Mouse (Mus musculus): Measurements from ENCODE around the gene Npas2. TPM values are rescaled to one million over a fixed set of nuclear protein-coding genes. Genes with fewer than 3 reads are reported as not detected.

The Npas2 gene
- polyA plus RNA-seq, 1 experiment from 2014 or later: 0.78 TPM

- Histone ChIP-seq H3K27ac (ENCODE audit: poor library complexity, severe bottlenecking) (no peak overlapping the region), H3K4me2 (no peak overlapping the region), H3K4me1 (replicated peaks) (no peaks in the 10 kb centered on the region), H3K9me3 (replicated peaks) (no peaks in the 10 kb centered on the region), H3K36me3 (no peaks in the 10 kb centered on the region), H3K27me3 (replicated peaks) (no peaks in the 10 kb centered on the region), H3K4me3 (no peak overlapping the region), H3K9ac (no peak overlapping the region)
- 78% methylated on average over 3 of the region's 3 CpGs for WGBS
- no peak for ATAC-seq (ENCODE audit: insufficient number of reproducible peaks, low FRiP score)
Observed at GRCm38 (mm10) chr1:39217584-39217983, 24.1 kb downstream of the Npas2 start.

- Histone ChIP-seq H3K4me2 (no peak overlapping the region), H3K9me3 (replicated peaks) (no peaks in the 10 kb centered on the region), H3K27ac (ENCODE audit: poor library complexity, severe bottlenecking) (no peak overlapping the region), H3K27me3 (replicated peaks) (no peaks in the 10 kb centered on the region; the same call in 1 of the 2 replicates), H3K4me1 (replicated peaks) (no peaks in the 10 kb centered on the region), H3K4me3 (no peak overlapping the region), H3K9ac (no peak overlapping the region), H3K36me3 (no peaks in the 10 kb centered on the region)
- ATAC-seq (ENCODE audit: insufficient number of reproducible peaks, low FRiP score): no peak
- 84% methylated on average over 5 of the region's 5 CpGs for WGBS
Observed at GRCm38 (mm10) chr1:39228401-39228800, 34.9 kb downstream of the Npas2 start.

- Histone ChIP-seq H3K4me3 (no peak overlapping the region), H3K9me3 (replicated peaks) (no peaks in the 10 kb centered on the region), H3K27ac (ENCODE audit: poor library complexity, severe bottlenecking) (no peak overlapping the region), H3K9ac (no peak overlapping the region), H3K36me3 (no peaks in the 10 kb centered on the region), H3K4me2 (no peak overlapping the region), H3K27me3 (replicated peaks) (no peaks in the 10 kb centered on the region; the same call in 1 of the 2 replicates), H3K4me1 (replicated peaks) (no peaks in the 10 kb centered on the region; the same call in 1 of the 2 replicates)
- 63% methylated on average over 3 of the region's 3 CpGs for WGBS
- ATAC-seq (ENCODE audit: insufficient number of reproducible peaks, low FRiP score): no peak
Observed at GRCm38 (mm10) chr1:39230021-39230420, 36.5 kb downstream of the Npas2 start.

- Histone ChIP-seq H3K4me3 (no peak overlapping the region), H3K27ac (ENCODE audit: poor library complexity, severe bottlenecking) (no peak overlapping the region), H3K4me1 (replicated peaks) (peaks cover 5% of the 10 kb centered on the region), H3K36me3 (no peaks in the 10 kb centered on the region), H3K27me3 (replicated peaks) (no peaks in the 10 kb centered on the region), H3K4me2 (no peak overlapping the region), H3K9ac (no peak overlapping the region), H3K9me3 (replicated peaks) (no peaks in the 10 kb centered on the region)
- WGBS: 54% methylated on average over 11 of the region's 11 CpGs
- ATAC-seq (ENCODE audit: insufficient number of reproducible peaks, low FRiP score): no peak
Observed at GRCm38 (mm10) chr1:39234815-39235449, 41.4 kb downstream of the Npas2 start.

GRCm38 (mm10) chr1:39237503-39238255 lies 44.1 kb downstream of the Npas2 start:
- Histone ChIP-seq H3K27me3 (replicated peaks) (no peaks in the 10 kb centered on the region), H3K27ac (ENCODE audit: poor library complexity, severe bottlenecking) (no peak overlapping the region), H3K4me3 (no peak overlapping the region), H3K36me3 (no peaks in the 10 kb centered on the region), H3K4me2 (no peak overlapping the region), H3K4me1 (replicated peaks) (peaks cover 5% of the 10 kb centered on the region), H3K9ac (no peak overlapping the region), H3K9me3 (replicated peaks) (no peaks in the 10 kb centered on the region)
- no peak for ATAC-seq (ENCODE audit: insufficient number of reproducible peaks, low FRiP score)
- WGBS: 55% methylated on average over 9 of the region's 9 CpGs

- WGBS: 82% methylated on average over 6 of the region's 6 CpGs
- Histone ChIP-seq H3K9ac (no peak overlapping the region), H3K4me2 (no peak overlapping the region), H3K27ac (ENCODE audit: poor library complexity, severe bottlenecking) (no peak overlapping the region), H3K4me3 (no peak overlapping the region), H3K36me3 (no peaks in the 10 kb centered on the region), H3K9me3 (replicated peaks) (no peaks in the 10 kb centered on the region), H3K27me3 (replicated peaks) (no peaks in the 10 kb centered on the region), H3K4me1 (replicated peaks) (peaks cover 5% of the 10 kb centered on the region)
- ATAC-seq (ENCODE audit: insufficient number of reproducible peaks, low FRiP score): no peak
Observed at GRCm38 (mm10) chr1:39240860-39241584, 47.5 kb downstream of the Npas2 start.

GRCm38 (mm10) chr1:39244726-39245125 lies 51.2 kb downstream of the Npas2 start:
- no peak overlapping the region for H3K4me2 ChIP-seq
- 0 out of 2 replicates have a peak, but pooled peaks have one; percentile 39 for ATAC-seq (ENCODE audit: insufficient number of reproducible peaks, low FRiP score)
- WGBS: 44% methylated on average over 1 of the region's 1 CpGs
- no peaks in the 10 kb centered on the region for H3K36me3 ChIP-seq
- H3K4me3 ChIP-seq: no peak overlapping the region
- H3K4me1 ChIP-seq (replicated peaks): no peaks in the 10 kb centered on the region
- H3K9ac ChIP-seq: no peak overlapping the region
- H3K9me3 ChIP-seq (replicated peaks): no peaks in the 10 kb centered on the region
- H3K27ac ChIP-seq (ENCODE audit: poor library complexity, severe bottlenecking): no peak overlapping the region
- H3K27me3 ChIP-seq (replicated peaks): no peaks in the 10 kb centered on the region

GRCm38 (mm10) chr1:39251679-39252078 lies 58.1 kb downstream of the Npas2 start:
- no peaks in the 10 kb centered on the region for H3K36me3 ChIP-seq
- H3K4me1 ChIP-seq (replicated peaks): no peaks in the 10 kb centered on the region
- no peak overlapping the region for H3K27ac ChIP-seq (ENCODE audit: poor library complexity, severe bottlenecking)
- H3K9ac ChIP-seq: no peak overlapping the region
- 40% methylated on average over 7 of the region's 7 CpGs for WGBS
- no peak overlapping the region for H3K4me3 ChIP-seq
- H3K9me3 ChIP-seq (replicated peaks): no peaks in the 10 kb centered on the region
- no peak overlapping the region for H3K4me2 ChIP-seq
- no peak for ATAC-seq (ENCODE audit: insufficient number of reproducible peaks, low FRiP score)
- peaks cover 4% of the 10 kb centered on the region; the same call in 1 of the 2 replicates for H3K27me3 ChIP-seq (replicated peaks)

- Histone ChIP-seq H3K27me3 (replicated peaks) (peaks cover 4% of the 10 kb centered on the region; the same call in 1 of the 2 replicates), H3K4me1 (replicated peaks) (no peaks in the 10 kb centered on the region), H3K4me3 (no peak overlapping the region), H3K36me3 (no peaks in the 10 kb centered on the region), H3K9ac (no peak overlapping the region), H3K27ac (ENCODE audit: poor library complexity, severe bottlenecking) (no peak overlapping the region), H3K9me3 (replicated peaks) (peaks cover 3% of the 10 kb centered on the region; the same call in 1 of the 2 replicates), H3K4me2 (no peak overlapping the region)
- 75% methylated on average over 4 of the region's 4 CpGs for WGBS
- ATAC-seq (ENCODE audit: insufficient number of reproducible peaks, low FRiP score): no peak
Observed at GRCm38 (mm10) chr1:39253771-39254170, 60.2 kb downstream of the Npas2 start.

- Histone ChIP-seq H3K4me2 (no peak overlapping the region), H3K36me3 (no peaks in the 10 kb centered on the region), H3K27ac (ENCODE audit: poor library complexity, severe bottlenecking) (no peak overlapping the region), H3K4me3 (no peak overlapping the region), H3K9me3 (replicated peaks) (peaks cover 6% of the 10 kb centered on the region; the same call in 1 of the 2 replicates), H3K4me1 (replicated peaks) (no peaks in the 10 kb centered on the region), H3K27me3 (replicated peaks) (no peaks in the 10 kb centered on the region), H3K9ac (no peak overlapping the region)
- no peak for ATAC-seq (ENCODE audit: insufficient number of reproducible peaks, low FRiP score)
- 84% methylated on average over 9 of the region's 9 CpGs for WGBS
Observed at GRCm38 (mm10) chr1:39256051-39256450, 62.5 kb downstream of the Npas2 start.
